Mouse (Mus musculus): ENCODE results near the gene Bhlhb9. TPM values are rescaled to one million over a fixed set of nuclear protein-coding genes. Genes with fewer than 3 reads are reported as not detected.

Gene Bhlhb9
- total RNA-seq, 2 experiments from 2014 or later = 7.9 to 8.8 TPM

- no peak for DNase-seq
- intact Hi-C loops (cut with DNase I; ENCODE audit: low total_unique reads) = no loop called here
Observed at GRCm38 (mm10) chrX:135879626-135880025, 82.2 kb downstream of the Bhlhb9 start.

GRCm38 (mm10) chrX:135885411-135886233, 88.2 kb downstream of the Bhlhb9 start:
- intact Hi-C loops (cut with DNase I; ENCODE audit: low total_unique reads) = no loop called here
- DNase-seq = peak; percentile 61

GRCm38 (mm10) chrX:135886234-135886585, 88.8 kb downstream of the Bhlhb9 start:
- peak; percentile 13 for DNase-seq
- intact Hi-C loops (cut with DNase I; ENCODE audit: low total_unique reads) = no loop called here

GRCm38 (mm10) chrX:135916580-135916979, 119.2 kb downstream of the Bhlhb9 start:
- intact Hi-C loops (cut with DNase I; ENCODE audit: low total_unique reads) = no loop called here
- no peak for DNase-seq

- DNase-seq = no peak
- intact Hi-C loops (cut with DNase I; ENCODE audit: low total_unique reads) = no loop called here
Observed at GRCm38 (mm10) chrX:135917116-135917515, 119.7 kb downstream of the Bhlhb9 start.

GRCm38 (mm10) chrX:135922162-135922561, 124.8 kb downstream of the Bhlhb9 start:
- no peak for DNase-seq
- intact Hi-C loops (cut with DNase I; ENCODE audit: low total_unique reads) = no loop called here

GRCm38 (mm10) chrX:135925911-135926310, 128.5 kb downstream of the Bhlhb9 start:
- DNase-seq = no peak
- intact Hi-C loops (cut with DNase I; ENCODE audit: low total_unique reads) = no loop called here

GRCm38 (mm10) chrX:135928588-135928987, 131.2 kb downstream of the Bhlhb9 start:
- no peak for DNase-seq
- intact Hi-C loops (cut with DNase I; ENCODE audit: low total_unique reads) = no loop called here

GRCm38 (mm10) chrX:135936452-135936851, 139.1 kb downstream of the Bhlhb9 start:
- no peak for DNase-seq
- intact Hi-C loops (cut with DNase I; ENCODE audit: low total_unique reads) = no loop called here

Small RNA genes within 50 kb of the gene (microRNA-seq; reads per million reads assigned to microRNA genes)
- gene Mir1970 = 0 reads per million in 2 experiments

Other genes with a start within 250 kb of the Bhlhb9 start
- gene Nxf7, start 198.8 kb upstream of the Bhlhb9 start, total RNA-seq (2021) = not detected
- not detected for gene Prame, start 169.9 kb upstream of the Bhlhb9 start, total RNA-seq (2021)
- not detected for gene Tcp11x2, start 103.8 kb upstream of the Bhlhb9 start, total RNA-seq (2021)
- not detected for gene Tmsb15a, start 72.3 kb upstream of the Bhlhb9 start, total RNA-seq (2021)
- 1 to 10 TPM; 3.5 to 3.9 TPM for gene Armcx5, start 54.9 kb upstream of the Bhlhb9 start, total RNA-seq (2021)
- gene Gprasp1, start 54.9 kb upstream of the Bhlhb9 start, total RNA-seq (2021) = 10 to 100 TPM; 14.6 to 17.4 TPM
- 1 to 10 TPM; 1.4 to 2.1 TPM for gene Gprasp2, start 41.4 kb downstream of the Bhlhb9 start, total RNA-seq (2021)
- gene Arxes2, start 196.2 kb downstream of the Bhlhb9 start, total RNA-seq (2021) = 1 to 10 TPM; 1.5 to 2.5 TPM
- gene Arxes1, start 235.8 kb downstream of the Bhlhb9 start, total RNA-seq (2021) = 1 to 10 TPM in 1 of 2 experiments, under 1 TPM in 1; 0.33 to 1.0 TPM